Mouse (Mus musculus): ENCODE results near the gene Kcnc2.

DNA sequence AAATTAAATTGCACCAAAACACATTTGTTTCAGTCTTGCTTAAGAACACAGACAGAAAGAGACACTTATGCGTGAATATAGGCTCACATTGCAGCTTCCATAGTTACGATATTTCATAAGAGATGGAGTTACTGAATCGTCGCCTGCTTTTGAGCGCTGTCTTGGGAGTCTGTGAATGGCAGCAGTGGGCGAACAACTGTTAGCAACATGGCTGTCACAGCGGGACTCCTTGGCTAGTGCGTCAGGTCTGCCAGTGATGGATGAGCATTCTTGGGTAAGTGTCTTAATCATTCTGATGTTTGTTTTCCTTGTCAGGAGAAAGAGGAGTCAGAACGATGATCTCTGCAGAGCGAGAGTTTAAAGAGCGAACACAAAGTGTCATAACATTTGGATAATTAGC lies 44.2 kb downstream of the Kcnc2 start:
- TF ChIP-seq POLR2A (IDR thresholded peaks at IDR 0.05; ENCODE audit: borderline replicate concordance, low read depth, low read length) (no peak), CTCF (IDR thresholded peaks at IDR 0.05; ENCODE audit: low read depth, low read length) (no peak)

Measured in bone marrow macrophage, adult 2 months (primary cell).